Mouse (Mus musculus) kidney, adult 2 months (tissue): ENCODE data around the gene Pip5k1b. TPM values are rescaled to one million over a fixed set of nuclear protein-coding genes. Genes with fewer than 3 reads are reported as not detected.

Experiments
- DNase-seq: peaks from one replicate; pipeline ENCODE4 v3.0.0; 2021
- H3K27ac ChIP-seq: fragments of 200-500 bp; 2 replicates; pipeline ENCODE4 v1.5.1; 2012; ENCODE audit warnings: low read depth, low read length, control low read depth, inconsistent platforms; ENCODE audit not compliant: insufficient read depth
- H3K27me3 ChIP-seq: fragments of 200-500 bp; replicated peaks from 2 replicates; pipeline ENCODE4 v1.6.1; 2012; ENCODE audit warnings: mild to moderate bottlenecking, moderate library complexity, low read length, inconsistent platforms; ENCODE audit not compliant: control insufficient read depth, insufficient read depth
- H3K36me3 ChIP-seq: fragments of 200-500 bp; 2 replicates; pipeline ENCODE4 v1.6.1; 2012; ENCODE audit warnings: mild to moderate bottlenecking, moderate library complexity, low read length, inconsistent platforms; ENCODE audit not compliant: control insufficient read depth, insufficient read depth
- H3K4me1 ChIP-seq: fragments of 200-500 bp; 2 replicates; pipeline ENCODE4 v1.6.1; 2011; ENCODE audit warnings: low read length; ENCODE audit not compliant: control insufficient read depth, insufficient read depth
- H3K4me3 ChIP-seq: fragments of 200-500 bp; 2 replicates; pipeline ENCODE4 v1.5.1; 2011; ENCODE audit warnings: mild to moderate bottlenecking, low read depth, low read length, control low read depth; ENCODE audit not compliant: insufficient read depth
- CTCF ChIP-seq: fragments of 200-500 bp; conservative IDR thresholded peaks from 2 replicates; pipeline ENCODE4 v1.5.1; 2011; ENCODE audit warnings: low read depth, mild to moderate bottlenecking, control low read depth, low read length, moderate library complexity, mixed read lengths; ENCODE audit not compliant: insufficient read depth, insufficient read length
- POLR2A ChIP-seq: fragments of 200-500 bp; IDR thresholded peaks from one replicate; pipeline ENCODE4 v1.6.1; 2011; ENCODE audit warnings: low read depth, low read length, control low read depth
- WGBS: fragments of 180-500 bp; shearing (Covaris S2); methylation state at CpG from one replicate; pipeline ENCODE4 v1.1.7; 2018; 5-methylcytosine and 5-hydroxymethylcytosine counted together
- polyA plus RNA-seq: library from polyadenylated mRNA; depleted of rRNA; stranded (reverse); fragments of >200 nt; gene quantifications from 2 replicates; pipeline ENCODE4 v1.2.3, GENCODE M21; 2012; rRNA removed

Pip5k1b gene
- polyA plus RNA-seq, 1 experiment = 3.7 TPM

DNA sequence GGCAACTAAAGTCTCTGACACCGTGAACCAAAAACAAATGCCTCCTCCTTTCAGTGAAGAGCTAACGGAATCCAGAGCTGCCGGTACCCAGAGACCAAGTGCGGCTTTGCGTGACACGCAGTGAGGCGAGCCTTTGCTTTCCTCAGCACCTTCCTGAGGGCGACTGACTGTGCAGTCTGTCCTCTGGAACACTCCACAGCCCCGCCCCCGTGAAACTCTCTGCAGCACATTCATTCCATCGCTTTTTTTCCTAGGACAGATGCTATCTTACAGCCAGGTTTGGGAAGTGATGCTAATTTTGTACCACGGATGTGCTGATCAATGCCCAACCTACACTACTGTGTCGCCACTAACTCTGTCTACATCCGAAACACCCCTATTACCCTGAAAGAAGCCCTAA, 292.9 kb downstream of the Pip5k1b start:
- H3K27ac ChIP-seq = no peak overlapping the region
- no peaks in the 10 kb centered on the region for H3K27me3 ChIP-seq
- no peak for TF ChIP-seq CTCF
- no peak for TF ChIP-seq POLR2A
- peak; percentile 82 for DNase-seq
- peaks cover 22% of the 10 kb centered on the region for H3K4me1 ChIP-seq
- no peaks in the 10 kb centered on the region for H3K36me3 ChIP-seq
- H3K4me3 ChIP-seq = no peak overlapping the region
- 71% methylated on average over 14 of the region's 14 CpGs for WGBS

DNA sequence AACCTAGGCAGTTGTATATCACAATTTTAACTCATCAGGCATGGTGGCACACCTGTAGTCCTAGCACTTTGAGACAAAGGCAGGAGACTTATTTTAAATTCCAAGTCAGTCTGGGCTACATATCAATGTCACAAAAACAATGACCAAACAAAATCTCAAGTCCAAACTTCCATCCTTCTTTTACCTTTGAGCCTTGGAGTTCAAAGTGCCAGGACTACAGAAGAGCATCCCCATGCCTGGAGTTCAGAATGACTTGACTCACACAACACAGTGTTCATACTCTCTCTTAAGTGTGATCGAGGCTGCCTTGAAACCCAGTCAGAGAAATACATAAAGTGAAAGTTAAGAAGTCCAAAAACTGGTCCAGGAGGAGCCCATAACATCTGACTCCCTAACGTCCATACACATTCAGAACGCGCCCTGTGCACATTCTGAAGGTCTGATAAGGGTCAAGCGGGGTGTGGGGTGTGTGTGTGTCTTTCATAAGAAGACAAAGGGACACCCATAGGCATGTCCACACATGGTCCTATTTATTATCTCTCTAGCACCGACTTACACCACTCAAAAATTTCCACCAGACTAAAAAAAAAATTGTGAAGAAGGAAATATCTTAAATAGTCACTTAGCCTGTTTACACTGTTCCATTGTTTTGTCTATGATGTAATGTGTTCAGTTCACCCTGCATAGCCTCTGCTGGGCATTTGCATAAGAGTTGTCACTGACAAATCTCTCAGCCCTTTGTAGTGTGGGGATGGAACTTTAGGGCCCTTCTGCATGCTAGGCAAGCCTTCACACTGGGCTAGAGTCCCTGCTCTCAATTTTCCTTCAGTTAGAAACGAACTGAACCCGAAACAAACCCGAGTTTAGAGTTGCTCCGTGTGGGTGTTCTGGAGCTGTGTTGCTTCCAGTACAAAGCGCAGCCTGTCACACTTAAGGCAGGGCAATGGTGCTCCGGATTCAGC, 296.0 kb downstream of the Pip5k1b start:
- peak; percentile 69 for DNase-seq
- Histone ChIP-seq H3K4me3 (no peak overlapping the region), H3K4me1 (peaks cover 4% of the 10 kb centered on the region; the same call in 1 of the 2 replicates), H3K27ac (peak overlapping the region; percentile 49), H3K27me3 (no peaks in the 10 kb centered on the region), H3K36me3 (no peaks in the 10 kb centered on the region)
- no peak for TF ChIP-seq CTCF
- TF ChIP-seq POLR2A = no peak
- WGBS = 69% methylated on average over 12 of the region's 12 CpGs

DNA sequence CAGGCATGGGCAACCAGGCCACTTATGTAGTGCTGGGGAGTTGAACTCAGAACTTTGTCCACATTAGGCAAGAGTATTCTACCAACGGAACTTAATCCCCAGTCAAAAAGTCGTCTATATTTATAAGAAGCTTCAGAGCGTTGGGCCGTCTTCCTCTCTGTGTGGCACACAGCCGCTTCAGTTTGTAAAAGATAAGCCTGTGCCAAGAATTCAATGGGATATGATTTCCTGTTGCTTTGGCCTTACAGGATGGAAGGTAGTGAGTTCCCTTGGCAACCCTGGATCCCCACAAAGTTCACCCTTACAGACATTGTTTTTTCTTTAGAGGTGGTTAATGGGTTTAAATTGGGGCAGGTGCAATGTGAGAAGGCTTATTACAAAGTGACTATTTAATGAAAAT, 297.3 kb downstream of the Pip5k1b start:
- no peaks in the 10 kb centered on the region for H3K36me3 ChIP-seq
- no peaks in the 10 kb centered on the region for H3K27me3 ChIP-seq
- peaks cover 4% of the 10 kb centered on the region; the same call in 1 of the 2 replicates for H3K4me1 ChIP-seq
- H3K27ac ChIP-seq = peak overlapping the region; percentile 2; the same call in 1 of the 2 replicates
- TF ChIP-seq POLR2A = no peak
- no peak for TF ChIP-seq CTCF
- peak; percentile 68 for DNase-seq
- no peak overlapping the region for H3K4me3 ChIP-seq
- WGBS = 59% methylated on average over 5 of the region's 5 CpGs

DNA sequence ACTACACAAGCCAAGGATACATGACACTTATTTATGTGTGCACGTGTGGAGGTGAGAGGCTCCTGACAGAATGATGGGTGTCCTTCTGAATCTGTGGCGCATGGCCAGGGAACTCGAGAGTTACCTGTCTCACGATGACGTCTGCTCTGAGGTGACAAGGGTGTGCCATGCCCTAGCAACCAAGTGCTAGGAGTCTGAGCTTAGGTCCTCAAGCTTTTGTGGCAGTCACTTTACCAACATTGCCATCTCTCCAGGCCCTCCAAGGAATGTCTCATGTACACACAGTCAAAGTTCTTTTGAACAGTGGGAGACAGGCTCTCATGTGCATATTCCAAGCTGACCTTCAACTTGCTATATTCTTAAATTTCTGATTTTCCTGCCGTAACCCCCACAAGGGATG, 297.7 kb downstream of the Pip5k1b start:
- no peaks in the 10 kb centered on the region for H3K27me3 ChIP-seq
- WGBS = 86% methylated on average over 6 of the region's 6 CpGs
- no peaks in the 10 kb centered on the region for H3K36me3 ChIP-seq
- H3K4me3 ChIP-seq = no peak overlapping the region
- peaks cover 4% of the 10 kb centered on the region; the same call in 1 of the 2 replicates for H3K4me1 ChIP-seq
- TF ChIP-seq CTCF (no peak), POLR2A (no peak)
- no peak for DNase-seq
- H3K27ac ChIP-seq = peak overlapping the region; percentile 2; the same call in 1 of the 2 replicates

DNA sequence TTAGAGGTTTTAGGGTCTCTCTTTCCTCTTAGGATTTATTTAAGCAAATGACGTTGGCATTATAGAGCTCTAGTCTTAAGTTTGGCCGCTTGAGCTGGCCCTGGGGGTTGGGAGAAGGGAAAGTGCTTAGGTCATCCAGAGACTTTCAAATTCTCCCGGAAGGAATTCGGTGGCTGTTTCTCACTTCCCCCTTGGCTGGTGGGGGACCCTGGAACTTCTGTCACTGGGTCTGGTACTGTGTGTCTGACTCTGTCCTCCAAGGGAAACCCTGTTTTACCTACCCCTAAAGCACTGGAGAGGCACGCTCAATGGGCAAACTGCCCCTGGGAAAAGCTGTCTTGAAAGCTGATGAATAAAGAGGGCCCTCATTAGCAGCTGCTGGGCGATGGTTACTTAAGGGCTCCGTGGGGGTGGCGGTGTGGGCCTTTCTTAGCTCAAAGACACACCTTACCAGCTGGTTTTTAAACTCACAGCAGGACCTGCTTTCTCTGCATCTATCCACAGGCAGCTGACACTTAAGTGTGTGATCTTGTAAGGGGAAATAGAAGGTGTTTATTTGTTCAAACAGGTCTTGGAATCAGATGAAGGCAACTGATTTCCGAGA, 301.9 kb downstream of the Pip5k1b start:
- no peak overlapping the region for H3K4me3 ChIP-seq
- H3K4me1 ChIP-seq = no peaks in the 10 kb centered on the region; the same call in 1 of the 2 replicates
- TF ChIP-seq POLR2A (no peak), CTCF (no peak)
- no peak overlapping the region for H3K27ac ChIP-seq
- DNase-seq = no peak
- H3K36me3 ChIP-seq = no peaks in the 10 kb centered on the region
- H3K27me3 ChIP-seq = no peaks in the 10 kb centered on the region
- 42% methylated on average over 9 of the region's 9 CpGs for WGBS

- H3K27ac ChIP-seq = no peak overlapping the region
- no peaks in the 10 kb centered on the region for H3K36me3 ChIP-seq
- WGBS = 32% methylated on average over 6 of the region's 6 CpGs
- no peaks in the 10 kb centered on the region for H3K27me3 ChIP-seq
- peak; percentile 57 for DNase-seq
- no peaks in the 10 kb centered on the region; the same call in 1 of the 2 replicates for H3K4me1 ChIP-seq
- H3K4me3 ChIP-seq = no peak overlapping the region
- no peak for TF ChIP-seq CTCF
- no peak for TF ChIP-seq POLR2A
Observed at GRCm38 (mm10) chr19:24251869-24252268, 303.8 kb downstream of the Pip5k1b start.

Other genes starting within 250 kb of the Pip5k1b start
- gene Fam122a, start 78.5 kb downstream of the Pip5k1b start, polyA plus RNA-seq = 31.3 and 36.3 TPM in 2 replicates
- 16.0 and 17.4 TPM in 2 replicates for gene Tmem252, start 118.1 kb upstream of the Pip5k1b start, polyA plus RNA-seq